ENCODE assay signal across 14 mouse cellular contexts in genomic region chr8:107502407-107502806, GRCm38 (mm10).
DNase-seq lines count a peak whose midpoint lies in the region; ATAC-seq and TF ChIP-seq lines count a peak whose summit lies in the region.
"Had no signal": no experiment of that assay in that cellular context is flagged by ENCODE, and none has a peak within 500 bp of the region (broad histone marks: within the 10 kb centered on the region; RNA-seq: fewer than 3 reads in every experiment).

No protein-coding gene starts in this region.

- H3K4me2 ChIP-seq in hindbrain, embryonic 13.5 days, result no peak overlapping the region
- H3K4me2 ChIP-seq in hindbrain, embryonic 12.5 days (replicated peaks), result no peak overlapping the region
- H3K4me2 ChIP-seq in embryonic facial prominence, embryonic 14.5 days (ENCODE audit: low read depth, low read length), result no peak overlapping the region
- no peak overlapping the region for H3K4me2 ChIP-seq in liver, embryonic 16.5 days (ENCODE audit: low read depth, low read length)
- H3K4me2 ChIP-seq: hindbrain, embryonic 14.5 days; lung, embryonic 15.5 days; stomach, embryonic 15.5 days had no signal

- 86% methylated on average over 8 of the region's 8 CpGs for WGBS in hindbrain, embryonic 13.5 days
- WGBS in hindbrain, embryonic 12.5 days, result 85% methylated on average over 8 of the region's 8 CpGs
- 79% methylated on average over 8 of the region's 8 CpGs for WGBS in embryonic facial prominence, embryonic 14.5 days
- 62% methylated on average over 8 of the region's 8 CpGs for WGBS in liver, embryonic 16.5 days (ENCODE audit: insufficient replicate concordance)

- ATAC-seq in hindbrain, embryonic 13.5 days (ENCODE audit: low FRiP score), result no peak
- ATAC-seq in hindbrain, embryonic 12.5 days (ENCODE audit: low FRiP score), result no peak
- ATAC-seq in embryonic facial prominence, embryonic 14.5 days (ENCODE audit: low read depth), result no peak
- no peak for ATAC-seq in liver, embryonic 16.5 days (ENCODE audit: low read depth)

- no peak for DNase-seq in embryonic facial prominence, embryonic 14.5 days (ENCODE audit: low spot score)
- no peak for DNase-seq in kidney, postnatal 36 days
- no peak for DNase-seq in heart, postnatal 4 days
- DNase-seq in embryo, embryonic 9.5 days (ENCODE audit: extremely low spot score), result no peak
- DNase-seq: cerebellum, adult 2 months had no signal

- H3K27ac ChIP-seq in hindbrain, embryonic 13.5 days, result 0 out of 2 replicates have a peak overlapping the region, but pooled peaks have one; percentile 26
- no peak overlapping the region for H3K27ac ChIP-seq in hindbrain, embryonic 12.5 days
- peak overlapping the region; percentile 37 for H3K27ac ChIP-seq in ES-Bruce4 (ENCODE audit: insufficient read depth, low read length)
- H3K27ac ChIP-seq in embryonic facial prominence, embryonic 14.5 days (replicated peaks; ENCODE audit: low read depth, low read length), result peak overlapping the region; percentile 65
- H3K27ac ChIP-seq in liver, embryonic 16.5 days (ENCODE audit: low read length), result peak overlapping the region; percentile 3; the same call in 1 of the 2 replicates
- H3K27ac ChIP-seq: left cerebral cortex, adult 2 months; lung, embryonic 15.5 days; stomach, embryonic 15.5 days had no signal

- H3K27me3 ChIP-seq in hindbrain, embryonic 13.5 days, result no peaks in the 10 kb centered on the region
- H3K27me3 ChIP-seq in hindbrain, embryonic 12.5 days, result no peaks in the 10 kb centered on the region
- H3K27me3 ChIP-seq in ES-Bruce4 (ENCODE audit: control insufficient read depth, insufficient read depth, low read length, poor library complexity, severe bottlenecking), result no peaks in the 10 kb centered on the region
- H3K27me3 ChIP-seq in embryonic facial prominence, embryonic 14.5 days (replicated peaks; ENCODE audit: control insufficient read depth, insufficient read depth, low read length), result no peaks in the 10 kb centered on the region
- H3K27me3 ChIP-seq in liver, embryonic 16.5 days (ENCODE audit: control insufficient read depth, insufficient read depth, low read depth, low read length), result no peaks in the 10 kb centered on the region
- H3K27me3 ChIP-seq: lung, embryonic 15.5 days; stomach, embryonic 15.5 days had no signal

- H3K4me3 ChIP-seq in hindbrain, embryonic 13.5 days, result no peak overlapping the region
- H3K4me3 ChIP-seq in hindbrain, embryonic 12.5 days, result no peak overlapping the region
- H3K4me3 ChIP-seq in ES-Bruce4 (ENCODE audit: low read depth, low read length), result no peak overlapping the region
- no peak overlapping the region for H3K4me3 ChIP-seq in embryonic facial prominence, embryonic 14.5 days (ENCODE audit: low read depth, low read length)
- H3K4me3 ChIP-seq in liver, embryonic 16.5 days (ENCODE audit: low read depth, low read length), result no peak overlapping the region
- H3K4me3 ChIP-seq: heart, embryonic 10.5 days; left cerebral cortex, adult 2 months; lung, embryonic 15.5 days; stomach, embryonic 15.5 days had no signal

- no peaks in the 10 kb centered on the region for H3K9me3 ChIP-seq in hindbrain, embryonic 13.5 days
- no peaks in the 10 kb centered on the region for H3K9me3 ChIP-seq in hindbrain, embryonic 12.5 days (replicated peaks)
- no peaks in the 10 kb centered on the region for H3K9me3 ChIP-seq in ES-Bruce4 (replicated peaks; ENCODE audit: control insufficient read depth, insufficient read depth, low read length, poor library complexity, severe bottlenecking)
- peaks cover 6% of the 10 kb centered on the region; the same call in 1 of the 2 replicates for H3K9me3 ChIP-seq in embryonic facial prominence, embryonic 14.5 days (ENCODE audit: control insufficient read depth, low read length)
- no peaks in the 10 kb centered on the region for H3K9me3 ChIP-seq in liver, embryonic 16.5 days (replicated peaks; ENCODE audit: control insufficient read depth, low read length)
- H3K9me3 ChIP-seq: heart, embryonic 10.5 days; lung, embryonic 15.5 days; stomach, embryonic 15.5 days had no signal

- no peak for TF ChIP-seq CTCF in ES-Bruce4 (IDR thresholded peaks at IDR 0.05; ENCODE audit: low read depth, low read length)

- H3K9ac ChIP-seq in hindbrain, embryonic 13.5 days, result no peak overlapping the region
- no peak overlapping the region for H3K9ac ChIP-seq in hindbrain, embryonic 12.5 days
- no peak overlapping the region for H3K9ac ChIP-seq in ES-Bruce4 (ENCODE audit: low read depth, poor library complexity, severe bottlenecking)
- H3K9ac ChIP-seq in embryonic facial prominence, embryonic 14.5 days (ENCODE audit: low read depth, low read length), result no peak overlapping the region
- no peak overlapping the region for H3K9ac ChIP-seq in liver, embryonic 16.5 days (ENCODE audit: low read depth, low read length)
- H3K9ac ChIP-seq: hindbrain, embryonic 14.5 days; lung, embryonic 15.5 days; stomach, embryonic 15.5 days had no signal

- no peak for TF ChIP-seq EP300 in ES-Bruce4 (IDR thresholded peaks at IDR 0.05; ENCODE audit: insufficient read depth, low read depth, low read length)

- TF ChIP-seq POLR2A in ES-Bruce4 (IDR thresholded peaks at IDR 0.05; ENCODE audit: insufficient read depth, low read length), result no peak

- H3K36me3 ChIP-seq in hindbrain, embryonic 13.5 days, result peaks cover 12% of the 10 kb centered on the region
- peaks cover 12% of the 10 kb centered on the region for H3K36me3 ChIP-seq in hindbrain, embryonic 12.5 days
- no peaks in the 10 kb centered on the region for H3K36me3 ChIP-seq in ES-Bruce4 (ENCODE audit: control insufficient read depth, insufficient read depth, low read length, poor library complexity, severe bottlenecking)
- H3K36me3 ChIP-seq in embryonic facial prominence, embryonic 14.5 days (ENCODE audit: control insufficient read depth, insufficient read depth, low read length), result peaks cover 7% of the 10 kb centered on the region
- H3K36me3 ChIP-seq in liver, embryonic 16.5 days (ENCODE audit: control insufficient read depth, insufficient read depth), result peaks cover 7% of the 10 kb centered on the region

- peaks cover 19% of the 10 kb centered on the region for H3K4me1 ChIP-seq in hindbrain, embryonic 13.5 days (replicated peaks)
- peaks cover 31% of the 10 kb centered on the region for H3K4me1 ChIP-seq in hindbrain, embryonic 12.5 days
- peaks cover 12% of the 10 kb centered on the region for H3K4me1 ChIP-seq in ES-Bruce4 (ENCODE audit: control insufficient read depth, insufficient read depth, low read length)
- H3K4me1 ChIP-seq in embryonic facial prominence, embryonic 14.5 days (ENCODE audit: control insufficient read depth, insufficient read depth, low read length), result peaks cover 39% of the 10 kb centered on the region
- H3K4me1 ChIP-seq in liver, embryonic 16.5 days (ENCODE audit: control insufficient read depth, low read depth, low read length), result peaks cover 15% of the 10 kb centered on the region
